Mouse (Mus musculus) left cerebral cortex, adult 11 months (tissue): Measurements from ENCODE around the gene Olfr1226.
"Not testable (repeated sequence)": the region's sequence is repeated elsewhere in the genome, so short reads cannot be mapped to it uniquely, and the experiment has no call there.

Experiments used
- DNase-seq: peaks from one replicate; pipeline ENCODE4 v3.0.0; 2022; ENCODE audit warnings: low spot score

Olfr1226 gene

DNA sequence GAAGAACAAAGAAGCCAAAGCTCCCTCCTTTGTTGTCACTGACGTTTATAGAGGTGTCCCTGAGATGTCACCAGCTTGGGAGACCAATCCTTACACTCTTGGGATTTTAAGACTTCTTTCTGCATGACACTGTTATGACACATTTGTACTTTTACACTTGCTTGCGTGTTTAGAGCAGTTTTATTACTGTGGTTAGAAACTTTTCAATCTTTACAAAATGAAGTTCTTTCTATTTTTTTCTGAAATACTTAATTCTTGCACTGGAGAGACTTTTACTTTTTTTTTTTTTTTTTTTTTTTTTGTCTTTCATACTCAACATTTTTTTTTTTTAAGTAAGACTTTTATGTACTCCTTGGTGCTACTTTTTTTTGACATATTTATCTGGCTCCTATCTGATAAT is at the start of gene Olfr1226:
Gene Olfr1226 (minus strand): TSS at position 101 of the 400 bp plus-strand sequence.
- DNase-seq = no peak

DNA sequence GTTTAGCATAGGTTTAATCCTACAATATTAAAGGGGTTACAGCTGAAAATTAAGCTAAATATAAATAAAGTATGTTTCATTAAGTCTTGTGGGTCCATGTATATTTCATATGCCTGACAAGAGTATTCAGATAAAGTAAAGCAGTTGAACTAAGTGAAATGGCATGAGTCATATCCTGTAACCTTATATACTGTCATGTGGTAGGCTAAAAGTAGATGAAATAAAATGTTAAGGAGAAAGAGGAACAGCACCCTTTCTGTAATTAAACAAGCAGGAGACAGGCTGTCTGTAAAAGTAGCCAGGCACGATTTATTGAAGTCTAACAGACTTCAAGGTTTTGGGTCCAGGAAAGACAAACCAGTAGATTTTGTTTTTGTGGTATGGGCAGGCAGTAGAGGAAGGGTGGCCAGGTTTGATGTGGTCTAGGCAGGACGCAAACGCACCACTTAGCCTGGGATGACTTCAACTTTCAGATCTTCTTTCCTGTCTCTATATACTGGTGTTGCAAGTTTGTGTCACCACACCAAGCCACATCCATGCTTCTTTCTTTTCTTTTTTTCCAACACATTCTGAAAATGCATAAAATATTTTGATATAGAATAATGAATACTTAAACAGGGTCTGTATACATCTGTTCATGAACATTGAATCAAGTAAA is 3.4 kb downstream of the Olfr1226 start:
- no peak for DNase-seq

DNA sequence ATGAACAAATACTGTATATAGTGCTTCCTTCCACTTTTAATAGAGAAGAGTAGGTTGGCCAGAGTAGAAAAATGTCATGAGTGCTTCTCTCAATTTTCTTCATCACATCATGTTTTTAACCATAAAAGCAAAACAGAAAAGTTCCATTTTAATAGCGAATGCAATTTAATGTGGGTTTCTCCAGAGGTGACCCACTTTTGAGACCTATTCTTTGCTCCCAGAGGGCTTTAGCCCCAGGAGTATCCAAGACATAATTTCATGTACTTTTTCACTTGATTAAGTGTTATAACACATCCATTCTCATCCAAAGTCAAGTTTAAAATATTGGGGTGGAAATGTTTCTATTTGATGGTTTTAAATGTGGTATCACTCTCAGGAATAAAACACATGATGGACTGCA is 25.3 kb downstream of the Olfr1226 start, which contains the start of gene Olfr1225:
Gene Olfr1225 (minus strand): TSS at position 101 of the 400 bp plus-strand sequence.
- no peak for DNase-seq

DNA sequence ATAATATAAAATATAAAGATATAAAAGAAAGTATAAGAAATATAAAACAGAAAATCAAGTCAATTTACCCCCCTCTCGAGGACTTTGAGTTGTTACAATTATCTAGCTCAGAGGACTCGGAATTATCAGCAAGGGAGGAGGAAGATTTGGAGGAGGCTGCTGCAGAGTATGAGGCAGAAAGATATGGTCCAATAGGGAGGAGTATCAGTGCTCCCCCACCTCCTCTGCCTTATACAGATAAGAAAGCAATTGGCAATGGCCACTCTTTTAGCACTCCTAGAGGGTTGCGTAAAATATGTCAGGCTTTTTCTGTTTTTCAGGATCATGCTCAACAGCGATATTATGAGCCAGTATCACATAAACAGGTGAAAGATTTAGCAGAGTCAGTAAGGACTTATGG is 35.1 kb downstream of the Olfr1226 start:
- DNase-seq = not testable (repeated sequence)

DNA sequence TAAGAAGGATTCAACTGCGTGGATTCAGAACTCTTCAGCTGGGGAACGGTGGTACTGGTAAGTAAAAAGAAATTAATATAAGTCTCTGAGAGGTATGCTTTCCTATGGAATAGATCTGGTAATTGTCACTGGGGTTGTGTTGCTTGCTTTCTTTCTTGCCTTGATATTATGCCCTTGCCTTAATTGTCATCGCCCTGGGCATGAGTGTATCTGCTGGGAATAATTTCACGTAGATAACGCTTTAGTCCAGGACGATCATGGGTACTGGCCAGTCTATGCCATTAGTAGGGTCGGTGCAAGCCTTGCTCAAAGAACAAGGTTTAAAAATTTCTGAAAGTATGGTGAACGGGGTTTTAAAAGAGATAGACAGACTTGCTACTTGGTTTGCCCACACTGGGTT is 35.9 kb downstream of the Olfr1226 start, which contains the start of gene Olfr1224-ps1:
Gene Olfr1224-ps1 (minus strand): TSS at position 101 of the 400 bp plus-strand sequence.
- not testable (repeated sequence) for DNase-seq

DNA sequence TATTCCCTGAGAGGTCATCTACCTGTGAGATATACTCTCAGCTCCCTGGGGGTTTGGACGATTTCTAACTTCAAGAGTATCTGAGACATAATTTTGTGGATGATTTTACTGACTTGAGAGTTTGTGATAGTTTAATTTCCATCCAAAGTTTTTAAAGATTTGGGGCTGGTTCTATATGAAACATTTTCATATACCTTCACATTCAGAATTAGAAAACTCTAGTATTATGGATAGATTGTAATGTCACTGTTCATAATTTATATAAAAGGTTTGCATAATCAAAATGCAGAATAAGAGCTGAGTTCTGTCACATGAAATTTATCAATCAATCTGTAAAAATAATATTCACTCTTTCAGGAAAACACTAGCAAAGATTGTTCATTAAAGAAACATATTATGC is 48.4 kb downstream of the Olfr1226 start, which contains the start of gene Olfr1223:
Gene Olfr1223 (minus strand): TSS at position 101 of the 400 bp plus-strand sequence.
- no peak for DNase-seq
